Mouse (Mus musculus) lung, postnatal 0 days (tissue): Measurements from ENCODE around the gene C2. TPM values are rescaled to one million over a fixed set of nuclear protein-coding genes. Genes with fewer than 3 reads are reported as not detected.

Experiments used
- ATAC-seq: fragments of 200-750 bp; cut with Nextera tagmentation; 2 replicates; pipeline ENCODE4 v1.8.0; 2017; ENCODE audit warnings: moderate library complexity
- DNase-seq: peaks from one replicate; pipeline ENCODE4 v3.0.0-alpha.2; 2016; ENCODE audit warnings: low spot score
- H3K27ac ChIP-seq: fragments of 300-500 bp; sonication (generic); 2 replicates; pipeline ENCODE4 v1.5.1; 2014; ENCODE audit warnings: antibody characterized with exemption, mild to moderate bottlenecking, low read length, mixed read lengths
- H3K27me3 ChIP-seq: fragments of 300-500 bp; sonication (generic); replicated peaks from 2 replicates; pipeline ENCODE4 v1.6.1; 2014; ENCODE audit warnings: low read length, mixed read lengths; ENCODE audit not compliant: insufficient read depth
- H3K36me3 ChIP-seq: fragments of 300-500 bp; sonication (generic); 2 replicates; pipeline ENCODE4 v1.6.1; 2014; ENCODE audit warnings: low read length, mixed read lengths; ENCODE audit not compliant: insufficient read depth
- H3K4me1 ChIP-seq: fragments of 300-500 bp; sonication (generic); 2 replicates; pipeline ENCODE4 v1.6.1; 2014; ENCODE audit warnings: antibody characterized with exemption, low read depth, low read length, mixed read lengths; ENCODE audit not compliant: insufficient read depth
- H3K4me2 ChIP-seq: fragments of 300-500 bp; sonication (generic); replicated peaks from 2 replicates; pipeline ENCODE4 v1.6.1; 2014; ENCODE audit warnings: low read depth, mild to moderate bottlenecking, low read length, moderate library complexity, mixed read lengths
- H3K4me3 ChIP-seq: fragments of 300-500 bp; sonication (generic); 2 replicates; pipeline ENCODE4 v1.5.1; 2014; ENCODE audit warnings: low read depth, low read length
- H3K9ac ChIP-seq: fragments of 300-500 bp; sonication (generic); replicated peaks from 2 replicates; pipeline ENCODE4 v1.6.1; 2014; ENCODE audit warnings: low read depth, mild to moderate bottlenecking
- H3K9me3 ChIP-seq: fragments of 300-500 bp; sonication (generic); 2 replicates; pipeline ENCODE4 v1.6.1; 2016; ENCODE audit warnings: low read length, mixed read lengths
- CTCF ChIP-seq: IDR thresholded peaks from 2 replicates; pipeline ENCODE4 v1.5.1; 2016; ENCODE audit warnings: antibody characterized with exemption, mild to moderate bottlenecking
- EP300 ChIP-seq: IDR thresholded peaks from 2 replicates; pipeline ENCODE4 v1.6.1; 2016; ENCODE audit warnings: antibody characterized with exemption, mild to moderate bottlenecking, control low read depth
- WGBS: fragments of 180-500 bp; shearing (Covaris S2); extraction: QIAGEN DNeasy Blood & Tissue Kit; methylation state at CpG from one replicate; pipeline ENCODE4 v1.1.7; 2014; 5-methylcytosine and 5-hydroxymethylcytosine counted together
- polyA plus RNA-seq: library from polyadenylated mRNA; unstranded; fragments of >200 nt; fragmentation: Nextera tagmentation; extraction: Ambion mirVana; gene quantifications from 2 replicates; pipeline ENCODE4 v1.2.1, GENCODE M21; 2015

The C2 gene
- polyA plus RNA-seq, 1 experiment from 2014 or later, result 11.7 TPM

GRCm38 (mm10) chr17:34847192-34847591, 50.9 kb downstream of the C2 start:
- DNase-seq (no peak), ATAC-seq (no peak)
- Histone ChIP-seq H3K9ac (no peak overlapping the region), H3K27ac (no peak overlapping the region), H3K4me3 (no peak overlapping the region), H3K27me3 (no peaks in the 10 kb centered on the region), H3K4me2 (no peak overlapping the region), H3K9me3 (no peaks in the 10 kb centered on the region), H3K4me1 (peaks cover 7% of the 10 kb centered on the region), H3K36me3 (peaks cover 25% of the 10 kb centered on the region)
- TF ChIP-seq EP300 (no peak), CTCF (no peak)
- WGBS, result 86% methylated on average over 6 of the region's 6 CpGs

- ATAC-seq (no peak), DNase-seq (no peak)
- H3K4me2 ChIP-seq, result no peak overlapping the region
- H3K9ac ChIP-seq, result no peak overlapping the region
- no peaks in the 10 kb centered on the region for H3K4me1 ChIP-seq
- H3K4me3 ChIP-seq, result no peak overlapping the region
- H3K27ac ChIP-seq, result no peak overlapping the region
- TF ChIP-seq CTCF (no peak), EP300 (no peak)
- peaks cover 25% of the 10 kb centered on the region for H3K36me3 ChIP-seq
- no peaks in the 10 kb centered on the region for H3K9me3 ChIP-seq
- 91% methylated on average over 13 of the region's 13 CpGs for WGBS
- no peaks in the 10 kb centered on the region for H3K27me3 ChIP-seq
Observed at GRCm38 (mm10) chr17:34844884-34845283, 53.2 kb downstream of the C2 start.

- ATAC-seq, result no peak
- Histone ChIP-seq H3K4me2 (no peak overlapping the region), H3K4me1 (peaks cover 12% of the 10 kb centered on the region; the same call in 1 of the 2 replicates), H3K9ac (no peak overlapping the region), H3K9me3 (no peaks in the 10 kb centered on the region), H3K36me3 (peaks cover 11% of the 10 kb centered on the region), H3K27ac (no peak overlapping the region), H3K27me3 (no peaks in the 10 kb centered on the region), H3K4me3 (no peak overlapping the region)
- TF ChIP-seq CTCF, result no peak
- TF ChIP-seq EP300, result no peak
- WGBS, result 83% methylated on average over 6 of the region's 6 CpGs
- no peak for DNase-seq
Observed at GRCm38 (mm10) chr17:34840736-34841307, 57.2 kb downstream of the C2 start.

GRCm38 (mm10) chr17:34838785-34839184, 59.3 kb downstream of the C2 start:
- Histone ChIP-seq H3K27me3 (no peaks in the 10 kb centered on the region), H3K36me3 (peaks cover 10% of the 10 kb centered on the region)
- TF ChIP-seq EP300, result no peak
- TF ChIP-seq CTCF, result no peak

GRCm38 (mm10) chr17:34837464-34838324, 60.4 kb downstream of the C2 start:
- peaks cover 6% of the 10 kb centered on the region for H3K36me3 ChIP-seq
- no peak for TF ChIP-seq CTCF
- no peak for TF ChIP-seq EP300
- ATAC-seq (no peak; the same call in 1 of the 2 replicates), DNase-seq (no peak)
- no peaks in the 10 kb centered on the region for H3K9me3 ChIP-seq
- H3K4me2 ChIP-seq, result peak overlapping the region; percentile 91
- H3K27me3 ChIP-seq, result no peaks in the 10 kb centered on the region
- H3K4me3 ChIP-seq, result peak overlapping the region; percentile 77
- H3K4me1 ChIP-seq, result peaks cover 12% of the 10 kb centered on the region; the same call in 1 of the 2 replicates
- peak overlapping the region; percentile 85 for H3K27ac ChIP-seq
- peak overlapping the region; percentile 74 for H3K9ac ChIP-seq
- WGBS, result 36% methylated on average over 43 of the region's 43 CpGs

More at GRCm38 (mm10) chr17:34838785-34839184, 59.3 kb downstream of the C2 start:
- Histone ChIP-seq H3K4me1 (peaks cover 12% of the 10 kb centered on the region; the same call in 1 of the 2 replicates), H3K4me3 (no peak overlapping the region), H3K4me2 (no peak overlapping the region), H3K9me3 (no peaks in the 10 kb centered on the region), H3K9ac (no peak overlapping the region), H3K27ac (no peak overlapping the region)
- DNase-seq (no peak), ATAC-seq (no peak)
- 85% methylated on average over 7 of the region's 7 CpGs for WGBS

GRCm38 (mm10) chr17:34836856-34837221, 61.2 kb downstream of the C2 start, which contains the start of the genes Stk19 and Dxo:
TSS of gene Stk19 (minus strand) at chr17:34836945.
TSS of gene Dxo (plus strand) at chr17:34837019.
- peaks cover 6% of the 10 kb centered on the region for H3K36me3 ChIP-seq
- ATAC-seq (peak; percentile 96), DNase-seq (peak; percentile 98)
- no peaks in the 10 kb centered on the region for H3K9me3 ChIP-seq
- TF ChIP-seq EP300, result no peak
- peak within 1 kb of the TSS; percentile 74 for H3K9ac ChIP-seq
- peak within 1 kb of the TSS; percentile 91 for H3K4me2 ChIP-seq
- peaks cover 12% of the 10 kb centered on the region; the same call in 1 of the 2 replicates for H3K4me1 ChIP-seq
- under 1% methylated on average over 40 of the region's 40 CpGs for WGBS
- peak within 1 kb of the TSS; percentile 77 for H3K4me3 ChIP-seq
- peak within 1 kb of the TSS; percentile 85 for H3K27ac ChIP-seq
- H3K27me3 ChIP-seq, result no peaks in the 10 kb centered on the region
